Mouse (Mus musculus): ENCODE results near the gene Riok1.

The Riok1 gene

DNA sequence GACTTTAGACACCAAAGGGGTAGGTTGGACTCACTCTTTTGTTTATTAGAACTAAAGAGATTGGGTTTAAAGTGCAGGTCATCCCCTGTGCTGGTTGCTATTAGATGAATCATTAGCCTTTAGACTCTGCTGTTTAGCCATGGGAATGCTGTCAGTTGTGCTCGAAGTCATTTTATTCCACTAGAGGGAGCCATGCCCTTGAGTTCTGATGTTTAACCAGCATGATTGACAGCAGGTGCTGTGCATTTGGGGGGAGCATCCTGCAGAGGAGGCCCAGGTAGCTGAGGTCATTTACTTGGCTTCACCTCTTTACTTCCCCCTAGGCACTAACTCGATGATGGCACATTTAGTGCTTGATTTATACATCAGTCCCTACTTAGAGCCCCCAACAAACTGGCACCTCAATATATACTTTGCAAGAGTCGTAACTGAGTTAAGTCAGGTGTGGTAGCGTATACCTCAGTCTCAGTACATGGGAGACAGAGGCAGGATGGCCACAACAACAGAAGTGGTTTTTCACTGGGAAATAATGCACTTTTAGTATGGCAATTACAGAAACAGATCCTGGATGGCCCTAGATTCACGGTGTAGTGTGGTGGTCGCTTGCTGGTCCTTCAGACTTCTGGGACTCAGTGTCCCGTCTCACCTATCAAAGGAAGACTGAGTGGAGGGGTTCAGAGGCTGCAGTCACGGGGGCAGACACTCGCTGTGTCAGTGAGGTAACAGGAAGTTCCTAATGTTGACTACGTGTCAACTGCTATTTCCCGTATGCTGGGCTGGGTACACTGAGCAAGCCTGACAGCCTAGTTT is 28.3 kb downstream of the Riok1 start:
- DNase-seq (ENCODE audit: low spot score), result peak; percentile 87

DNA sequence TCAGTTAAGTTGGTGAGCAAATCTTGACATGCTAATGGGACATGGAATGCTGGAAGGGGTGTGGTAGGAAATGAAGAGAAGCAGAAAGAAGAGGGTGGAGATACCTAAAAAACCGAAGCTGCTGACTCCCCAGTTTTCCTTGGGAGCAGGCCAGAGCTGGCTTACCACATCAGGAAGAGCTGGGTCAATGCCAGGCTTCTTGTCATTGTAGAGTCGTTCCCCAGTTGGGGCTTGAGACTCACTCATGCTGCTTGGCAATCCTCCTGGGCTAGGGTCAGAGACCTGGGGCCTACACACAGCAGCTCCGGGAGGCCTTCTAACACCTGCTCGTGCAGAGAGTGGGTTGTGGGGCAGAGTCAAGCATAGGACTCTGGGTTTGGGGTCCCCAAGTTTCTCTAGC is 34.1 kb downstream of the Riok1 start:
- DNase-seq (ENCODE audit: low spot score), result no peak

DNA sequence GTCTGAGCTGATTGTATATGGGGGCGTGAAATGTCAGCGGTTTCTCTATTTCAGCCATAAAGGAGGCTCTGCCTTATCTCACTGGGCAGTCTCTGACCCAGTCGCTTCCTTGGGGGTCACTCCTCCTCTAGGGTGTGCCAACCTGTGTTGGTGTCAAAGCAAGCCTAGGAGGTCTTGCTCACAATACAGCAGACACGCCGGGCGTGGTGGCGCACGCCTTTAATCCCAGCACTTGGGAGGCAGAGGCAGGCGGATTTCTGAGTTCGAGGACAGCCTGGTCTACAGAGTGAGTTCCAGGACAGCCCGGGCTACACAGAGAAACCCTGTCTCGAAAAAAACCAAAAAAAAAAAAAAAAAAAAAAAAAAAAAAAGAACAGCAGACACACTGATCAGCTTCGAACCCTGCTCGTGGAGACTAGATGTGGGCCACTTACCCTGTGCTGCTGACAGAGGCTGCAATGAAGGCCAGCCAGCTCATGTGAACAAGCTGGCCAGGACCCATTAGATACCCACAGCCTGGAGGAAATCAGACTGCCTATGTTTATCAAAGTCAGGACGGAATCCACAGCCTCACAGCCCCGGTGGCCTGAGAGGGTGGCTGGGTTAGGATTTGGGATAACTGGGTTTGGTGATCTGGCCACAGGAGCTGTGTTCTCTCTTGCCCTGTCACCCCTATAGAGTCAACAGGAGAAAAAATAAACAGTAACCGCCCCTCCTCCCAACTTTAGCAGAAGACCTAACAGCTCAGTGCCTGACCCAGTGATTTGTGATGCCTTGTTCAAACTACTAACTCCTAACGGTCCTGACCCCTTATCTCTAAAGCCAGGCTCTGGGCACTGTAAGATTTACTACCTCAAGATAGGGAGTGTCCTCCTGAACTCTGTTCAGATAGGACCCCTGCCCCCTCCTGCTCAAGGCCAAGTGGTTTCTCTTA is 36.8 kb downstream of the Riok1 start:
- no peak for DNase-seq (ENCODE audit: low spot score)

DNA sequence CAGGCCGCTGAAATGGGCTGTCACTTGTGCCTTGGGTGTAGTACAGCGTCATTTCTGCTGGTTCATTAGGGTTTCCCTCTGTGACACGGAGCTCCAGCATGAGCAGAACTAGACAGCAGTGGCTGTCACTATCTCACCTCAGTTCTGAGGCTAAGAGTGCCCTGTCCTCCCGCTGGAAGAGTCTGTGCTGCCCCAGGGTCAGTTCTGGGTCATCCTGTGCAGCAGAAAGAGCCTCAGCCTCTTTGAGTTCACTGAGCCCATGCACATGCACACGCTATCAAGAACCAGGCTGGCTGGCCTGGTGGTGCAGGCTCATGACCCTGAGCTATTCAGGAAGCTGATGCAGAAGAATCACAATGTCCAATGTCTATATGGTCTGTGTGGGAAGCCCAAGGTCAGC is 37.6 kb downstream of the Riok1 start:
- no peak for DNase-seq (ENCODE audit: low spot score)

DNA sequence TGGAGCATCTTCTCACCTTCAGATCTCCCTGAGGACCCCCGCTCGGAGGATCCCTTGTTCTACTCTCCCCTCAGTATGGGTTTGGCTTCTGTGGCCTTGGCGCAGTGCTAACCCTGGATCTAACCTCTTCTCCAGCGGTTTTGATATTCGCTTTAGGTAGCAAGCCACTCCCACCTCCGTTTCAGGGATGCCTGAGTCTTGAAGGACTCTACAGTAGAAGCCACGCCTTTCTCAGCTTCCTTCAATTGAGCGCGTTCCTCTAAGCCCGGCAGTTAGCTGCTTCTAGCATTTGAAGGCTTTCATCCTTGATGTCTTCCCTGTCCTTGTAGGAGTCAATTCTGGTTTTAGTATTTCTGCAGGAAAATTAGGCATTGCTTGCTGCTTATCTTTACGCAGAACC is 40.3 kb downstream of the Riok1 start:
- no peak for DNase-seq (ENCODE audit: low spot score)

DNA sequence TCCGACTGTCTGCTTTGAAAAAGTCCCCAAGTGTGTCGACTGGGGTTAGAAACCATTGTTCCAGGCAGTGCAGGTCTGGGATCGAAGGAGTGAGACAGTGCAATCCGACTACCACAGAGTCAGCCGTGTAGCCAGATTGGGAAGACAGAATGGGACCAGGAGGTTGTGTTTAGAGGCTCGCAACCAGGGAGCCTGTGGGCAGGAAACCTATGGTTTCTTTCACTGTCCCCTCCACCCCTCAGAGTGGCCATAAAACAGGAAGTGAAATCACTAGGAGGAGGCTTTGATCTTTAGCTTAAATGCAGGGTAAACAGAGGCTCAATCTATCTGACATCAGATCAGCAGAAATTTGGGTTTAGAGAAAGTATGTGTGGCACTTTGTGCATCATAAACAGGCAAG is 42.0 kb downstream of the Riok1 start:
- DNase-seq (ENCODE audit: low spot score), result no peak

DNA sequence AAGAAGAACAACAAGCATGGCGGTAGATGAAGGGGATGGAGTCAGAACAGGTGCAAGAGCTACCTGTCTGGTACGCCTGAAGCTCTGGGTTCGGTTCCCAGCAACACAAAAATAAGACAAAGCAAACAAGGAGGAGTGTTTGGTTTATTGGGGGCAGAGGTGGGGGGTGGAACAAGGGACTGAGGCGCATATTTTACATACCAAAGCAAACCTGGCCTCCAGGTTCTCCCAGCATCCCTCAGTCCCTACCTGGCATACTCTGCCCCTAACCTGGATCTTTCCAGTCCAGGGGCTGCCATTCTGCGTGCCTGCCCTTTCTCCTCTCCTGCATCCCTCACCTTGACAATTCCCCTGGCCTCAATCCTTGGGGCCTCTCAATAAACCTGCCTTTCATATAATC is 42.6 kb downstream of the Riok1 start:
- no peak for DNase-seq (ENCODE audit: low spot score)

DNA sequence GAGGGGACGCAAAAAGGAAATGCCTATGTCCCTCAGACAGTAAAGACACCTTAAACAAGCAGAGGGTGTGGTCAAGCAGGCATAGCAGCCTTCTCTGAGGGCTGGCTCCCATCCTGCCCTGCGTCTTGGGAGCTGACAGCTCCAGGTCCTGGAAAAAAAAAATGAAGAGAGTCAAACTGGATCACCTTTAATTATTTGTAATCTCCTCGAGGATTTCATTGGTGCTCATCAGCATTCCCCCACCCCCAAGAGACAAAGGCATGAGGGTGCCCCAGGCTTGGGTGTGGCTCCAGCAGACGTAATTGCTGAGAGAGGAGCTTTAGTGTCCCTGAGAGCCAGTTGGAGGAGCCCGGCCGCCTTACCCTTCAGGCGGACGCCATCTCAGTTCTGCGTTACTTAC is 43.2 kb downstream of the Riok1 start:
- DNase-seq (ENCODE audit: low spot score), result no peak

DNA sequence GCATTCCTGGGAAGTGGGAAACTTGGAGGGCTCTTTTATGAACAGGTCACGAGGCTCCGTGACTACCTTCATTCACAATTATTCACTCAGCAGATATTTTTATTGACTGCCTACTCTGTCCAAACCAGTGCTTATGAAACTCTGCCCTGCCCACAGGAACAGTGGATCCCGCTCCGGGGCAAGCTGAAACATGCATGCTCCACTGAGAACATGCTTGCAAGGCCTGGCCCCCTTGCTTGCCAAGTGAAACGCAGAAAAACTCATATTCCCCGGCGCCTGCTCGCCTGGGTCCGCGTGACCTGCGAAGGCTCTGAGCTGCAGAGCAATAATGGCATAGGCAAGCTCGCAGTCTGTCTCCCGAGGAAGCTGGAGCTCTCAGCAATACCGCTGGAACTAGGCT is 43.9 kb downstream of the Riok1 start:
- DNase-seq (ENCODE audit: low spot score), result no peak

DNA sequence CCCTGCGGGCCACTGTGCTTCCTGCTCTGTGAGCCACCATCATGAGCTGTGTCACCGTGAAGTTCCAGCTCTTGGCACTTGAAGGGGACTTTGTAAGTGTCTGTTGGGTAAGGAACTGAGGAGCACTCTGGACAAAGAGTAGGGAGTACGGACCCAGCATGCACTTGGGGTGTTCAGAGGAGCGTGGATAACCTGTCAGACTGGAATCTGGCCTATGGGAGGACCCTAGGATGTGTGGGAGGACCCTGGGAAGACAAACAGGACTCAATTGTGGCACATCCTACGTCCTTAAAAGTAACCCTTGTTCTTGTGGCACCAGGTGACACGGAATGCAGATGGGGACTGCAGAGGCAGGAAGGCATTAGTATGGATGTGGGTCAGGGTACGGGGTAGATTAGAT is 44.4 kb downstream of the Riok1 start:
- no peak for DNase-seq (ENCODE audit: low spot score)

DNA sequence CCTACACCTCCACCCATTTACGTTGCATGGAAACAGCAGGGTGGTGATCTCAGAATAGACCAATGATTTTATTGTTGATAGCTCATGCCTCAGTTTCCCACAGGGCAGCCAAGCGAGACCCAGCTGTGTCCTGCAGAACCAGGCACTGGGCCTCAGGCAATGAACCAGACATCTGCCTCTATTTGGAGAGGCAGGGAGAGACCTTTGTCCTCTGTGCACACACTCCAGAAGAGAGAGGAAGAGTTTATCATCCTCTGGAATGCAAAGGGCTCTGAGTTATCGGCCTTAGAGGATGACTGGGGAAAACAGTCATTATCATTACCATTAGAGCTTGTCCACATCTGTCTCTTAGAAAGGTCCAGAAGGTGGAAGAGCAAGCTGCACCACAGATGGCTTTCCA is 49.9 kb downstream of the Riok1 start:
- DNase-seq (ENCODE audit: low spot score), result no peak

DNA sequence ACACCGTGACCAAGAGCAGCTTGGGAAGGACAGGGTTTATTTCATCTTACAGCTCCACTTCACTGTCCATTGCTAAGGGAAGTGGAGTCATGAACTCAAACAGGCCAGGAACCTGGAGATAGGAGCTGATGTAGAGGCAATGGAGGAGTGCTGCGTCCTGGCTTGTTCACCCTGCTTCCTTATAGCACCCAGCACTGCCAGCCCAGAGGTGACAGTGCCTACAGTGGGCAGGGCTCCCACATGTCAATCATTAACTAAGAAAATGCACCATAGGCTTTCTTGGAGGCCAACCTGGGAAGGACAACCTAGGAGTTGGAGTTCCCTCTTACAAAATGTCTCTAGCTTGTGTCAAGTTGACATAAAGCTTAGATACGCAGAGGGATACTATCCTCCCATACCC is 51.2 kb downstream of the Riok1 start:
- no peak for DNase-seq (ENCODE audit: low spot score)

DNA sequence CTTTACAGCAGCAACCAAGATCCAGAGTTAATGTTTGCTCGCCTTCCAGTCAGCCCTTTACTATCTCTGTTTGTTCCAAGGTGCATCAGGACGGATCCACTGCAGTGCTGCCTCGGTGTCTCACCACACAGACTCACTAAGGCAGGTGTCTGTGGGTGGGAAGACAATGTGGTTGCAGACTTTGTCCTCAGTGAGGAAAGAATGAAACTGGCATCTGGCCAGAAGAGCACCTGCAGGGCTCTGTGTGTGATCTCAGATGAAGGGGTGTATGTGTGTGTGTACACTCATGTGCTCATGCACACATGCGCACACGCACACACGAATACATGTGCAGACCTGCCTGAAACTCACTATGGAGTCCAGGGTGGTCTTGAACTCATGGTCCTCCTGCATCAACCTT is 52.7 kb downstream of the Riok1 start:
- no peak for DNase-seq (ENCODE audit: low spot score)

DNA sequence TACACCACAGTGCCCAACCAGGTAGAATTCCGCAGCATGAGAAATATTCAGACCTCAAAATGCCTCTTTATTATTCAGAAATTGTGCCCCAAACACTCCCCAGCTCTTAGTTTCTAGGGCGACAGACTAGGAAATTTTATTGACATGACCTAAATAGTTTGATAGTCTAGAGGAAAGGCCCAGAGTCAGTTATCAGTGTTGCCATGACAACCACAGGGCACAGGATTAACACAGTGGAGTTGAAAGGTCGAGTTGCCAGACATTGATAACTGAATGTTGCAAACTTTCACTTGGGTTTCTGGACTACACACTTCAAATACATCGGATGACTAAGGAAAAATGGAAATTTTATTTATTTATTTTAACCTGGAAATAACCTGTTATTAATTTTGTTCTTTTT is 53.1 kb downstream of the Riok1 start:
- DNase-seq (ENCODE audit: low spot score), result peak; percentile 36

DNA sequence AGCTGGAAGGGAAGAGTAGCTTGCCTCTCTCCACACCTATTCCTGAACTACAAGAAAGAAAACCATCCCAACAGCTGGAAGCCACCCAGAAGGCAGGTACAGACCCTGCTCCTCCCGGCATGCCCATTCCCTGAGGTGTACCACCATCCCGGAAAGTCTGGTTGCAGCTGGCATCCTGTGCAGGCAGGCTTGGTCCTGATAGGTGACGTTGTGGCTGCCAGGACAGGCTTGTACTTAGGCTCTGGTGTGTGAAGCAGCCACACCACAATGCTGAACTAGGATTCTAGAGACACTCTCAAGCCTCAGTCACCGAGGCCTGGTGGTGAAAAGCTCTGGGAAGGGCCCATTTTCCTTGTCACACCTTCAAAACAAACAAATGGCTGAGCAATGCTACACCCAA is 59.4 kb downstream of the Riok1 start:
- DNase-seq (ENCODE audit: low spot score), result no peak

DNA sequence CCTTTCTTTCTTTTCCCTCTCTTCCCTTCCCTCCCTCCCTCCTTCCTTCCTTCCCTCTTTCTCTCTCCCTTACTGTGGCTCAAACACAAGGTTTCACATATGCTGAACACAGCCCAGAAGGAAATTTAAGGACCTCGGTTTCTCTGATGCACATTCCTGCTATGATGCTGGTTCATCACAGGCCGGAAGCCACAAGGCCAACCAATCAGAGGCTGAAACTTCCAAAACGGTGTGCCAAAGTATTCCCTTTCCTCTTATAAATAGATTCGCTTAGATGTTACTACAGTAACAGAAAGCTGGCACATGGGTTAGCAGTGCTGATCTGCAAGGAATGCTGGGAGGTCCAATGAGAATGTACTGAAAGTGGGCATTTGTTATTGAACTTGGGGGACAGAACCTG is 66.6 kb downstream of the Riok1 start:
- DNase-seq (ENCODE audit: low spot score), result no peak

DNA sequence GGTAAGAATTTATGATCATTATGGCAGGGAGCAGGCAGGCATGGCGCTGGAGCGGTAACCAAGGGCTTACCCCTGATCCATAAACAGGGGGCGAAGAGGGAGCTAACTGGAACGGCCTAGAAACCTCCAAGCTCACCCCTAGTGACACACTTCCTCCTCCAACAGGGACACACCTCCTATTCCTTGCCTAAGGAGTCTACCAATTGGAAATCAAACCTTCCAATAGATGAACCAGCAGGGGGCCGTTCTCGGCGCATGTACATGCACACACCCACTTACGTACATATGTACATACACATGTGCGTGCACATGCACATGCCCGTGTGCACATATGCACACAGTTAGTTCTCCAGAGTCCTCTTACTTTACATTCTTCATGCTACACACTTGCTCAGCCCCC is 67.7 kb downstream of the Riok1 start:
- no peak for DNase-seq (ENCODE audit: low spot score)

DNA sequence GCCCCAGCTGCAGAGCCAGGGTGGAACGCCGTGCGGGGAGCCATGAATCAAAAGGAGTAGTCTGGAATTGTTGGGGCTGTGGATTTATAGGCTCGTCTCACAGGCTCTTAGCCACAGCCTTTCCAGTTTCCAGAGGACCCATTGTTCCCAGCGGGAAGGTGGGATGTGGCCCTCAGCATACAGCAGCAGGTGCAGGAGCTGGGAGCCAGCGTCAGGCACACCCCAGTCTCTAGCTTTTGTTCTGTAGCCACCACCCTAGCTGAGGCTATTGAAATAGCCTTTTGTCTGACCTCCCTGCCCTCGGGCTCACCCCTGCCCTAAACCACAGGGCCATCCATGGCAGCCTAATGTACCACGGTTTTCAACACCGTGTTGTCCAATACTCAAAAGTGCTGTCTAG is 72.3 kb downstream of the Riok1 start:
- DNase-seq (ENCODE audit: low spot score), result no peak

Measured in retina, embryonic 14.5 days (tissue).